Mouse (Mus musculus) CH12.LX (cell line): ENCODE measurements at regions not wholly inside any gene's neighbourhood (a gene's known extent, or its start where the extent isn't known, plus 50 kb on each side); places are given as distances from the start of the nearest gene placed in this dataset.
A peak's percentile ranks its signal among the peaks of the same experiment; 100 is the strongest.

ENCODE experiments used
- DNase-seq: peaks from one replicate; pipeline ENCODE4 v3.0.0-alpha.2; 2013; ENCODE audit errors: extremely low read depth
- H3K27ac ChIP-seq: 2 replicates; pipeline ENCODE4 v1.5.1; 2012; ENCODE audit warnings: low read depth, mild to moderate bottlenecking, control low read depth, moderate library complexity; ENCODE audit not compliant: insufficient read depth
- H3K27me3 ChIP-seq: replicated peaks from 2 replicates; pipeline ENCODE3; 2012; ENCODE audit warnings: inconsistent platforms
- H3K36me3 ChIP-seq, 2 experiments: replicated peaks in 1 of 2; 2 replicates each; pipeline versions ENCODE3 to v1.6.1; 2012; ENCODE audit warnings: inconsistent platforms in 1 of 2, low read length in 1 of 2, mild to moderate bottlenecking in 1 of 2, mixed read lengths in 1 of 2, moderate library complexity in 1 of 2; ENCODE audit not compliant: control insufficient read depth in 1 of 2, insufficient read depth in 1 of 2
- H3K4me1 ChIP-seq, 2 experiments: 2 replicates each; pipeline ENCODE4 v1.6.1; 2012; ENCODE audit warnings: inconsistent platforms in 1 of 2, moderate library complexity in 1 of 2; ENCODE audit not compliant: insufficient read depth in 2 of 2, control insufficient read depth in 1 of 2
- H3K4me2 ChIP-seq: 2 replicates; pipeline ENCODE4 v1.6.1; 2012; ENCODE audit warnings: low read depth, mild to moderate bottlenecking, control low read depth; ENCODE audit not compliant: poor library complexity, insufficient read depth, severe bottlenecking
- H3K4me3 ChIP-seq, 3 experiments: fragments of 150-350 bp in 1 of 3; sonication (generic) in 1 of 3; replicated peaks in 1 of 3; 2 replicates each; pipeline versions ENCODE3 to v1.5.1; 2011 to 2012; ENCODE audit warnings: low read depth in 2 of 3, low read length in 2 of 3, mild to moderate bottlenecking in 2 of 3, moderate library complexity in 2 of 3, control low read depth in 1 of 3, improper control_type of control experiment in 1 of 3, inconsistent platforms in 1 of 3, mixed read lengths in 1 of 3; ENCODE audit not compliant: poor library complexity in 1 of 3
- H3K79me2 ChIP-seq: replicated peaks from 2 replicates; pipeline ENCODE4 v1.6.1; 2012; ENCODE audit warnings: mild to moderate bottlenecking, moderate library complexity; ENCODE audit not compliant: control insufficient read depth, poor library complexity, insufficient read depth, severe bottlenecking; ENCODE audit errors: extremely low read depth
- H3K9ac ChIP-seq: 2 replicates; pipeline ENCODE4 v1.6.1; 2012; ENCODE audit warnings: low read depth, mild to moderate bottlenecking, control low read depth, moderate library complexity; ENCODE audit not compliant: insufficient read depth
- H3K9me3 ChIP-seq: replicated peaks from 2 replicates; pipeline ENCODE3; 2012; ENCODE audit warnings: low read length, inconsistent platforms, mixed read lengths
- CHD1 ChIP-seq: IDR thresholded peaks from 2 replicates; pipeline ENCODE4 v1.6.1; 2012; ENCODE audit warnings: low read depth, low read length, improper control_type of control experiment, inconsistent platforms
- CHD2 ChIP-seq: IDR thresholded peaks from 2 replicates; pipeline ENCODE4 v1.6.1; 2011; ENCODE audit warnings: low read length, improper control_type of control experiment
- CTCF ChIP-seq, 2 experiments: IDR thresholded peaks in 1 of 2; conservative IDR thresholded peaks in 1 of 2; 2 replicates each; pipeline ENCODE4 v1.5.1; 2011 to 2012; ENCODE audit warnings: low read depth in 2 of 2, low read length in 2 of 2, improper control_type of control experiment in 1 of 2, inconsistent platforms in 1 of 2, mild to moderate bottlenecking in 1 of 2, moderate library complexity in 1 of 2
- ETS1 ChIP-seq: conservative IDR thresholded peaks from 2 replicates; pipeline ENCODE4 v1.6.1; 2012; ENCODE audit warnings: low read depth, mild to moderate bottlenecking, inconsistent platforms, low read length, improper control_type of control experiment, moderate library complexity
- GABPA ChIP-seq: IDR thresholded peaks from 2 replicates; pipeline ENCODE4 v1.6.1; 2012; ENCODE audit warnings: low read depth, low read length, improper control_type of control experiment, inconsistent platforms; ENCODE audit not compliant: insufficient replicate concordance
- HCFC1 ChIP-seq: IDR thresholded peaks from 2 replicates; pipeline ENCODE4 v1.6.1; 2012; ENCODE audit warnings: low read depth, mild to moderate bottlenecking, inconsistent platforms, low read length, improper control_type of control experiment
- IRF4 ChIP-seq: IDR thresholded peaks from 2 replicates; pipeline ENCODE4 v1.6.1; 2014; ENCODE audit warnings: low read depth, mild to moderate bottlenecking, inconsistent platforms, low read length, improper control_type of control experiment
- JUN ChIP-seq: IDR thresholded peaks from 2 replicates; pipeline ENCODE4 v1.6.1; 2011; ENCODE audit warnings: low read depth, mild to moderate bottlenecking, low read length, improper control_type of control experiment, moderate library complexity; ENCODE audit not compliant: insufficient read depth
- JUND ChIP-seq: conservative IDR thresholded peaks from 2 replicates; pipeline ENCODE4 v1.6.1; 2011; ENCODE audit warnings: low read depth, low read length, improper control_type of control experiment
- KAT2A ChIP-seq: IDR thresholded peaks from 2 replicates; pipeline ENCODE4 v1.6.1; 2012; ENCODE audit warnings: low read length, improper control_type of control experiment, inconsistent platforms; ENCODE audit not compliant: insufficient replicate concordance
- MAFK ChIP-seq: IDR thresholded peaks from 2 replicates; pipeline ENCODE4 v1.6.1; 2011; ENCODE audit warnings: low read length, improper control_type of control experiment; ENCODE audit not compliant: insufficient replicate concordance
- MAX ChIP-seq: IDR thresholded peaks from 2 replicates; pipeline ENCODE4 v1.6.1; 2011; ENCODE audit warnings: low read length, improper control_type of control experiment
- MAZ ChIP-seq: IDR thresholded peaks from 2 replicates; pipeline ENCODE4 v1.6.1; 2012; ENCODE audit warnings: low read depth, mild to moderate bottlenecking, inconsistent platforms, low read length, improper control_type of control experiment, moderate library complexity
- MEF2A ChIP-seq: IDR thresholded peaks from 2 replicates; pipeline ENCODE4 v1.6.1; 2014; ENCODE audit warnings: low read depth, mild to moderate bottlenecking, inconsistent platforms, low read length, improper control_type of control experiment, borderline replicate concordance
- MYC ChIP-seq: IDR thresholded peaks from 2 replicates; pipeline ENCODE4 v1.6.1; 2011; ENCODE audit warnings: low read depth, mild to moderate bottlenecking, improper control_type of control experiment, low read length
- NELFE ChIP-seq: IDR thresholded peaks from 2 replicates; pipeline ENCODE4 v1.6.1; 2011; ENCODE audit warnings: low read depth, low read length, improper control_type of control experiment
- NRF1 ChIP-seq: IDR thresholded peaks from 2 replicates; pipeline ENCODE4 v1.6.1; 2014; ENCODE audit warnings: low read depth, mild to moderate bottlenecking, inconsistent platforms, low read length, improper control_type of control experiment, moderate library complexity
- POLR2AphosphoS2 ChIP-seq: IDR thresholded peaks from 2 replicates; pipeline ENCODE4 v1.6.1; 2011; ENCODE audit warnings: low read depth, low read length, improper control_type of control experiment
- RCOR1 ChIP-seq: conservative IDR thresholded peaks from 2 replicates; pipeline ENCODE4 v1.6.1; 2012; ENCODE audit warnings: low read depth, mild to moderate bottlenecking, inconsistent platforms, low read length, improper control_type of control experiment
- TBP ChIP-seq: conservative IDR thresholded peaks from 2 replicates; pipeline ENCODE4 v1.6.1; 2011; ENCODE audit warnings: low read depth, low read length, improper control_type of control experiment
- TCF12 ChIP-seq: IDR thresholded peaks from 2 replicates; pipeline ENCODE4 v1.6.1; 2014; ENCODE audit warnings: low read depth, mild to moderate bottlenecking, inconsistent platforms, low read length, improper control_type of control experiment
- USF1 ChIP-seq: IDR thresholded peaks from 2 replicates; pipeline ENCODE4 v1.6.1; 2014; ENCODE audit warnings: low read depth, mild to moderate bottlenecking, inconsistent platforms, low read length, improper control_type of control experiment
- USF2 ChIP-seq: conservative IDR thresholded peaks from 2 replicates; pipeline ENCODE4 v1.6.1; 2011; ENCODE audit warnings: low read depth, low read length, improper control_type of control experiment
- ZC3H11A ChIP-seq: IDR thresholded peaks from 2 replicates; pipeline ENCODE4 v1.6.1; 2012; ENCODE audit warnings: low read depth, mild to moderate bottlenecking, inconsistent platforms, low read length, improper control_type of control experiment
- ZKSCAN1 ChIP-seq: IDR thresholded peaks from 2 replicates; pipeline ENCODE4 v1.6.1; 2012; ENCODE audit warnings: low read depth, inconsistent platforms, low read length, improper control_type of control experiment, borderline replicate concordance
- ZNF384 ChIP-seq: IDR thresholded peaks from 2 replicates; pipeline ENCODE4 v1.6.1; 2012; ENCODE audit warnings: low read depth, low read length, improper control_type of control experiment, inconsistent platforms
- dilution Hi-C: fragments of 300-500 bp; cut with MboI; formaldehyde crosslinking; loops from 2 replicates; pipeline ENCODE4 v1.14.3; 2020; ENCODE audit warnings: low sequenced_read_pairs; ENCODE audit not compliant: extremely low pct_unique_long_range_greater_than_20kb, extremely low pct_ligation_motif_present
- in situ Hi-C: fragments of 300-500 bp; cut with MboI; formaldehyde crosslinking; loops from 3 replicates; pipeline ENCODE4 v1.14.3; 2019; ENCODE audit warnings: low sequenced_read_pairs, low pct_ligation_motif_present, low pct_unique_long_range_greater_than_20kb, mixed read lengths

- DNase-seq: no peak
- dilution Hi-C loops (no loop called here), in situ Hi-C loops (no loop called here)
- H3K79me2 ChIP-seq: no peaks in the 10 kb centered on the region
- no peaks in the 10 kb centered on the region for H3K9me3 ChIP-seq
- no peak for TF ChIP-seq TCF12
- no peak overlapping the region for H3K4me3 ChIP-seq
- H3K27me3 ChIP-seq: peaks cover 2% of the 10 kb centered on the region
- H3K4me1 ChIP-seq: peaks cover 8 to 22% of the 10 kb centered on the region in 2 experiments
- no peak overlapping the region for H3K9ac ChIP-seq
- H3K27ac ChIP-seq: no peak overlapping the region
- H3K36me3 ChIP-seq: no peaks in the 10 kb centered on the region
- no peak overlapping the region for H3K4me2 ChIP-seq
Measured at GRCm38 (mm10) chr9:89848571-89848970, 61.1 kb upstream of the Rasgrf1 start.

GRCm38 (mm10) chr9:89846973-89847372, 62.7 kb upstream of the Rasgrf1 start:
- Histone ChIP-seq H3K36me3 (no peaks in the 10 kb centered on the region), H3K4me1 (peaks cover 10 to 37% of the 10 kb centered on the region in 2 experiments), H3K27ac (no peak overlapping the region), H3K4me3 (no peak overlapping the region), H3K27me3 (peaks cover 2% of the 10 kb centered on the region), H3K9ac (no peak overlapping the region), H3K4me2 (no peak overlapping the region), H3K9me3 (no peaks in the 10 kb centered on the region), H3K79me2 (no peaks in the 10 kb centered on the region)
- in situ Hi-C loops (no loop called here), dilution Hi-C loops (no loop called here)
- no peak for DNase-seq
- TF ChIP-seq TCF12 (no peak), MAFK (no peak), USF2 (no peak), IRF4 (no peak), ETS1 (no peak), ZKSCAN1 (no peak), CTCF (conservative IDR thresholded peaks at IDR 0.05 in 1 of 2, IDR thresholded peaks at IDR 0.05 in 1 of 2; ENCODE audit: low read depth in 2 of 2, low read length in 2 of 2) (no peak), POLR2AphosphoS2 (no peak), RCOR1 (no peak), HCFC1 (no peak), CHD1 (no peak), KAT2A (no peak), GABPA (no peak), NELFE (no peak)

DNA sequence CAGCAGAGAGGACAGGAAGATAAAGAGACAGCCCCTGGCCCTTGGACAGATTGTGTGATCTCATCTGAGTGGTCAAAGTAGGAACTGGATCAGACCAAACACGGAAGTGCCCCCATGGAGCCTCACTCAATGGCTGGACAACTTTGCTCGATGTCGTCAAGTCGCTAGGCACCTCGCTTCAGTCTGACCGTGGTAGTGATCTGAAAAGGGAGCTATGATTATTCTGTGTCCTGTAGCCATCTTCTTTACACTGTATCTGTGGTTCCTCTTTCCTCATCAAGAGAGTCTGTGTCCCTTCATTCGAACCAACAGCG, 67.0 kb upstream of the Rasgrf1 start:
- Histone ChIP-seq H3K27me3 (peaks cover 6% of the 10 kb centered on the region), H3K36me3 (no peaks in the 10 kb centered on the region), H3K4me2 (peak overlapping the region; percentile 87), H3K4me3 (peak overlapping the region in 2 of 3 experiments; percentile 16 to 25), H3K4me1 (peaks cover 16 to 47% of the 10 kb centered on the region in 2 experiments), H3K27ac (peak overlapping the region; percentile 12; the same call in 1 of the 2 replicates), H3K79me2 (no peaks in the 10 kb centered on the region), H3K9me3 (no peaks in the 10 kb centered on the region), H3K9ac (peak overlapping the region; percentile 7; the same call in 1 of the 2 replicates)
- no peak for DNase-seq
- in situ Hi-C loops: no loop called here
- dilution Hi-C loops: no loop called here
- no peak for TF ChIP-seq TBP
- no peak; the same call in 1 of the 2 replicates for TF ChIP-seq JUN
- TF ChIP-seq NELFE: peak; percentile 47; the same call in 1 of the 2 replicates
- no peak for TF ChIP-seq NRF1
- TF ChIP-seq MEF2A: no peak
- TF ChIP-seq RCOR1: no peak
- no peak for TF ChIP-seq POLR2AphosphoS2
- TF ChIP-seq CHD2: no peak
- TF ChIP-seq ZC3H11A: no peak
- TF ChIP-seq JUND: no peak
- TF ChIP-seq ETS1: peak; percentile 72
- no peak for TF ChIP-seq USF1
- TF ChIP-seq CTCF (conservative IDR thresholded peaks at IDR 0.05 in 1 of 2, IDR thresholded peaks at IDR 0.05 in 1 of 2; ENCODE audit: low read depth in 2 of 2, low read length in 2 of 2): no peak
- no peak for TF ChIP-seq ZNF384
- TF ChIP-seq MAX: no peak
- TF ChIP-seq MYC: no peak
- TF ChIP-seq MAZ: 0 out of 2 replicates have a peak, but pooled peaks have one; percentile 6
